Mouse (Mus musculus) hematopoietic stem cell, adult 5-6 weeks (primary cell): ENCODE results near the gene Angptl7. TPM values are rescaled to one million over a fixed set of nuclear protein-coding genes. Genes with fewer than 3 reads are reported as not detected.

Experiments used
- ATAC-seq, 2 experiments: fragments of 125-278 bp in 1 of 2; replicated peaks in 1 of 2; 2 replicates each; pipeline ENCODE4 v1.8.0; 2016 to 2017; ENCODE audit warnings: inconsistent platforms in 2 of 2, mild to moderate bottlenecking in 2 of 2, moderate number of reproducible peaks in 2 of 2, low read depth in 1 of 2, moderate TSS enrichment in 1 of 2; ENCODE audit not compliant: low FRiP score in 2 of 2, poor library complexity in 2 of 2, severe bottlenecking in 2 of 2, insufficient read depth in 1 of 2, low TSS enrichment in 1 of 2
- total RNA-seq: library from RNA; stranded (forward); fragments of 172-1452, 232-1000 nt; gene quantifications from 2 replicates; pipeline ENCODE4 v1.2.3, GENCODE M21; 2017

Angptl7 gene
- total RNA-seq, 1 experiment from 2014 or later = not detected

GRCm38 (mm10) chr4:148508084-148508849 is 8.0 kb upstream of the Angptl7 start:
- ATAC-seq = no peak

- no peak for ATAC-seq
Observed at GRCm38 (mm10) chr4:148507585-148507984, 7.3 kb upstream of the Angptl7 start.

DNA sequence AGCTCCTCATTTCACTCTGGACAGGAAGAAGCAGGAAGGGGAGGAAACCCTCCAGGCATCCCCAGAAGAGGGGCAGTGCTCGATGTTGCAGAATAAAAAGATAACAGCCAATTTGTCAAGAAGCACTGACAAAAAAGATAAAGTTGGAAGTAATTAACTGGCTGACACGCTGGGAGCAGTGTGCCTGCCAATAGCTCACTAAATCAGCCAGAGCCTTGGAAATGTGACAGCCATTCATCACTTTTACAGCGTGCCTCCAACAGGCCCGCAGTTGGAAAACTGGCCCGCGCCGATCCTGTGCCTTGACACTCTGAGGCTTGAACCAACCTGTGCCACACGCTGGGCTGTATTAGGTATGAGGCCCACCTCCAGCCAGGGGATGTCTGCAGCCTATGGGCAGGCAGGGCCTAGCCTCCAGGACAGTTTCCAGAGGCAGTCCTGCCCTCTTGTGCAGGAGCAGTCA is 4.3 kb upstream of the Angptl7 start:
- ATAC-seq = no peak

- ATAC-seq = no peak
Observed at GRCm38 (mm10) chr4:148495874-148496689, 4.2 kb downstream of the Angptl7 start.

- no peak for ATAC-seq
Observed at GRCm38 (mm10) chr4:148495160-148495559, 5.1 kb downstream of the Angptl7 start.

GRCm38 (mm10) chr4:148491448-148491847 is 8.8 kb downstream of the Angptl7 start:
- ATAC-seq = no peak

GRCm38 (mm10) chr4:148490502-148490901 is 9.8 kb downstream of the Angptl7 start:
- no peak for ATAC-seq

GRCm38 (mm10) chr4:148487841-148488240 is 12.4 kb downstream of the Angptl7 start:
- no peak for ATAC-seq

GRCm38 (mm10) chr4:148484511-148484910 is 15.7 kb downstream of the Angptl7 start:
- ATAC-seq = 0 out of 4 replicates have a peak, but pooled peaks of 1 of the 2 experiments have one; percentile 37

DNA sequence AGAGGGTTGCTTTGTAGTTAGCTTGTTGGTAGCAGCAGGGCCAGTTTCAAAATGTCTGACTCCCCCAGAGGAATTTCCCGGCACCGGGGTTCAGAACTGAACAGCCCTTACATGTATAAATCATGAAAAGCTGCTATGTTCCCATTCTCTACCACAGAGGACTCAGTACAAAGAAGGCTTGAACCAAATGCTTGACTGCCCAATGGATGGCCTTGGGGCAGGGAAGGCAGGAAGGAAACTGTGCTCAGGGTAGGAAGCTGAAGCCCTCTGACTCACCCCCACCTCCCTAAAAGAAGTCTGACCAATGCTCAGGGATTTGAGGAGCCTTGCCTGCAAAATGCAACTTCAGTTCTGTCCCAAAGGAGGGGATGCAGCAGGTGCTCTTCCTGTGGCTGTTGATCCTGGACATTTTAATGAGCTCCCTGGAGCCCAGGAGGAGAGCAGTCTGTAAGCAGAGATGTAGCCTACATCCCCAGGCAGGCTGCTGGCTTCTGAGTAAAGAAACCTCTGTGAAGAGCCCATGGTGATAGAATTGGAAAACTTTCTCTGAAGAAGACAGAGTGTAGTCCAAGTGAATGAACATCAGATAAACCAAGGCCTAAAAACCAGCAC is 18.6 kb downstream of the Angptl7 start:
- ATAC-seq = no peak

GRCm38 (mm10) chr4:148480245-148480644 is 20.0 kb downstream of the Angptl7 start:
- ATAC-seq = no peak

DNA sequence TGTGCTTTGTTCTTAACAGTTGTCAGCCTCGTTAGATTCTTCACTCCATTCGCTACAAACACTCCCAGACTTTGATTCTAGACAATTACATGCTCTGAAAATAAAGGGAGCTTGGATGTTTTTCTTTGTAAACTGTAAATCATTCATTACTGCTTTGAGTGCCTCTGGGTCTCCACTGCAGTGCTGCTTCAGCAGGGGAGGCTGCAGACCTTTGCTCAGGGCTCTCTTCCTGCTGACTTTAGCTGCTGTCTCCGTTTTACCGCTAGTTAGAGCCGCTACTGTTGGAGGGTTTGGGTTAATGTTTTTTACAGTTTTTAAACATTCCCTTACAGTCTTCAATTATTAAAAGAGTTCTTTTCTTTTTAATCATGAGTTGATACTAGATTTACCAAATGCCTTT is 26.8 kb downstream of the Angptl7 start:
- ATAC-seq = no peak

GRCm38 (mm10) chr4:148472436-148473174 is 27.7 kb downstream of the Angptl7 start:
- ATAC-seq = no peak

DNA sequence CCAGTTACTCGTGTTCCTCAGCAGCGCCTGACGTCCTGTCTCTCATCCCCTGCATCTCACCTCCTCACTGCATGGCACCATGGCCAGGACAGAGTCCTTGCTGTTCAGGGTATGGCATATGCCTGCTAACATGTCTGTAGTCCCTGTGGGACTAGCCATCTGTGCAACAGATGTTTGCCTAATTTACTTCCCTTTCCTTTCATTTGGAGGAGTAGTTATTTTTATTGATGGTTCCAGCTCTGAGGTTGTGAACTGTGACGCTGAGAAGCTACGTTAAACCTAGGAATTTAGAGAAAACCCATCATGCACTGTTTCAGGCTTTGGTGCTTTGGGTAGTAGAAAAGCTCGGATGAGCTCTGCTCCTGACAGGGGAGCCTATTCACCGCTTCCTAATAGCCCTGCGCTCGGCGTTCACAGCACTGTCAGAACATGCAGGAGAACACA is 28.9 kb downstream of the Angptl7 start:
- no peak for ATAC-seq

- ATAC-seq = no peak
Observed at GRCm38 (mm10) chr4:148469487-148470252, 30.6 kb downstream of the Angptl7 start.

DNA sequence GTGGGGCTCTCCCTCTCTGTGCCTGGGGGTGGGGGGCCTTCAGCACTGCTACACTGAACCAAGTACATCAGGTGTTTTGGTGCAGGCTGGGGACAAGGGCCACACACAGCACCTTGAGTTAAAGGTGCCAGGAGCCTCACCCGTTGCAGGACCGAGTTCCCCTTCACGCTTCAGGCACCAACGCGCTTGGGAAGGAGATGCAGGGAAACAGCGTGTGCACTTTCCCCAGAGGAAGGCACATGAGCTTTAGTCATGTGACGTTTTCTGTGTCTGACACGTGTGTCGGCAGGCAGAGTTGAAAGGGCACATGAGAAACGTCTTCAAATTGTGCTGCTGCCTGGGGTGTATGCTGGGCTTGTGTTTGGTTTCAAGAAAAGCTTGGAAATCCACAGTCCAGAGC is 31.9 kb downstream of the Angptl7 start:
- ATAC-seq = no peak
